21 mouse cellular contexts compared by ENCODE assay signal in genomic region chr13:107726491-107726890, GRCm38 (mm10).
"Had no signal": no experiment of that assay in that cellular context is flagged by ENCODE, and none has a peak within 500 bp of the region (broad histone marks: within the 10 kb centered on the region; RNA-seq: fewer than 3 reads in every experiment).

No protein-coding gene starts in this region.

- H3K9ac ChIP-seq: limb, embryonic 12.5 days; limb, embryonic 15.5 days; liver, embryonic 14.5 days; liver, postnatal 0 days; lung, embryonic 14.5 days; neural tube, embryonic 13.5 days had no signal

- H3K27me3 ChIP-seq: limb, embryonic 12.5 days; limb, embryonic 15.5 days; neural tube, embryonic 13.5 days had no signal

- H3K4me3 ChIP-seq: limb, embryonic 12.5 days; limb, embryonic 15.5 days; neural tube, embryonic 13.5 days had no signal

- H3K4me1 ChIP-seq: limb, embryonic 12.5 days; limb, embryonic 15.5 days; neural tube, embryonic 13.5 days had no signal

- DNase-seq: kidney, adult 18-20 months; kidney, adult 9 months; kidney, postnatal 14 days; kidney, postnatal 4 days; left cerebral cortex, postnatal 4 days; liver, postnatal 0 days; lung, embryonic 14.5 days; midbrain, embryonic 14.5 days; right cerebral cortex, postnatal 14 days; right cerebral cortex, postnatal 4 days; thymus, adult 2 months; thymus, postnatal 14 days; thymus, postnatal 4 days had no signal

- H3K9me3 ChIP-seq: limb, embryonic 12.5 days; limb, embryonic 15.5 days; neural tube, embryonic 13.5 days had no signal

- ATAC-seq: liver, postnatal 0 days; lung, postnatal 0 days had no signal

- H3K4me2 ChIP-seq: limb, embryonic 12.5 days; limb, embryonic 15.5 days; liver, embryonic 11.5 days; lung, embryonic 14.5 days; neural tube, embryonic 13.5 days had no signal

- H3K27ac ChIP-seq: limb, embryonic 12.5 days; limb, embryonic 15.5 days; liver, embryonic 14.5 days; macrophage; neural tube, embryonic 13.5 days; stomach, postnatal 0 days had no signal
